Mouse (Mus musculus): ENCODE results near the gene Basp1.

DNA sequence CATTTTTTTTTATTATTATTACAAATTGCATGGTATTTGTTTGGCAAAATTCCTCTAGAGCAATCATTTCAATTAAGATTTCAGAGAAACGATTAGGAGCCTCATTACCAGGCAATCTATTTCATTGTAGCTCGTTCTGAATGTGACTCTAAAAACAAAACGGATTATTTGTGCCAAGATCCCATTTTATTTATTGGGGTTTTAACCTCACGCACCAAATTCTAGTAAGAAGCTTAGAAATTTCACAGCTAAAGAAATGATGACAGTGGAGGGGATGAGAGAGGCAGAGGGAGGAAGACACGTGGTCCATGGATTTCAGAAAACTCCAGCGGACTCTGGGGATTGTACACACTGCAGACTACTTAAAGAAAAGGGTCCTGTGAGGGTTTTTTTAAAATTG, 33.6 kb upstream of the Basp1 start:
- no peak for TF ChIP-seq CTCF (IDR thresholded peaks at IDR 0.05; ENCODE audit: low read depth)
- no peak for TF ChIP-seq EP300 (IDR thresholded peaks at IDR 0.05; ENCODE audit: low read depth)
